Mouse (Mus musculus) bone marrow, adult 2 months (tissue): ENCODE data around the gene Prickle2. TPM values are rescaled to one million over a fixed set of nuclear protein-coding genes. Genes with fewer than 3 reads are reported as not detected.

Experiments used
- H3K27ac ChIP-seq: fragments of 200-500 bp; 2 replicates; pipeline ENCODE4 v1.5.1; 2012; ENCODE audit warnings: low read depth, mild to moderate bottlenecking, control low read depth, inconsistent platforms, low read length; ENCODE audit not compliant: control insufficient read depth, poor library complexity, insufficient read depth
- H3K4me1 ChIP-seq: fragments of 200-500 bp; 2 replicates; pipeline ENCODE4 v1.6.1; 2011; ENCODE audit warnings: low read length; ENCODE audit not compliant: control insufficient read depth, insufficient read depth
- H3K4me3 ChIP-seq: fragments of 200-500 bp; replicated peaks from 2 replicates; pipeline ENCODE3; 2011; ENCODE audit warnings: mild to moderate bottlenecking, low read depth, low read length, control low read depth; ENCODE audit not compliant: control insufficient read depth
- CTCF ChIP-seq: fragments of 200-500 bp; IDR thresholded peaks from 2 replicates; pipeline ENCODE4 v1.5.1; 2011; ENCODE audit warnings: low read length, control low read depth; ENCODE audit not compliant: control insufficient read depth, insufficient read depth
- POLR2A ChIP-seq: fragments of 200-500 bp; IDR thresholded peaks from 2 replicates; pipeline ENCODE4 v1.6.1; 2011; ENCODE audit warnings: low read depth, mild to moderate bottlenecking, control low read depth, low read length, borderline replicate concordance; ENCODE audit not compliant: control insufficient read depth
- WGBS: fragments of 180-500 bp; shearing (Covaris S2); methylation state at CpG from one replicate; pipeline ENCODE4 v1.1.7; 2018; 5-methylcytosine and 5-hydroxymethylcytosine counted together
- polyA plus RNA-seq: library from polyadenylated mRNA; stranded (reverse); fragments of >200 nt; gene quantifications from 2 replicates; pipeline ENCODE4 v1.2.4, GENCODE M21; 2011; ENCODE audit warnings: low replicate concordance; ENCODE audit not compliant: missing spikeins, insufficient read depth, insufficient read length

The Prickle2 gene
- polyA plus RNA-seq, 1 experiment: 19.2 TPM

- 75% methylated on average over 7 of the region's 7 CpGs for WGBS
- H3K4me3 ChIP-seq: no peak overlapping the region
- no peak for TF ChIP-seq CTCF
- TF ChIP-seq POLR2A: no peak
- no peaks in the 10 kb centered on the region for H3K4me1 ChIP-seq
- no peak overlapping the region for H3K27ac ChIP-seq
Observed at GRCm38 (mm10) chr6:92464781-92465337, 241.1 kb downstream of the Prickle2 start.

DNA sequence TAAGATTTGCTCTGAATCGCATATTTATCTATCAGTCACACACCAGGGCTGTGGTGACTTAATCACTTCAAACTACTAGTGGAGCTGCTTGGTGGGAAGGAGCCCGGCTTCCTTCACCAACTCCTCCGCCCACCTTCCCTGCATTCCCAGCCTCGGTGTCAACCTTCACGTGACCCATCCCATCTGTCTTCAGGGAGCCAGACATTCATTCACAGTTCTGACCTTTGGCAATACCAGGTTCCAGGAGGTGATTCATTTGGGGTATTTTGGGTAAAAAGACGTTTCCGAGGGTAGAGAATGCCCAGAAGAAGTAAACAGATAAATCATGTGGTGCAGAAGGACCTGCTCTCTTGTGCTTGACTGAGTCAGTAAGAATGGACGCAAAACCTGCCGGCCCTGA lies 242.2 kb downstream of the Prickle2 start:
- Histone ChIP-seq H3K4me1 (no peaks in the 10 kb centered on the region), H3K27ac (no peak overlapping the region), H3K4me3 (no peak overlapping the region)
- WGBS: 59% methylated on average over 9 of the region's 9 CpGs
- TF ChIP-seq POLR2A (no peak), CTCF (no peak)

GRCm38 (mm10) chr6:92460750-92461149 lies 245.2 kb downstream of the Prickle2 start:
- Histone ChIP-seq H3K27ac (no peak overlapping the region), H3K4me1 (no peaks in the 10 kb centered on the region), H3K4me3 (no peak overlapping the region)
- WGBS: 71% methylated on average over 2 of the region's 2 CpGs
- TF ChIP-seq CTCF: no peak
- no peak for TF ChIP-seq POLR2A

DNA sequence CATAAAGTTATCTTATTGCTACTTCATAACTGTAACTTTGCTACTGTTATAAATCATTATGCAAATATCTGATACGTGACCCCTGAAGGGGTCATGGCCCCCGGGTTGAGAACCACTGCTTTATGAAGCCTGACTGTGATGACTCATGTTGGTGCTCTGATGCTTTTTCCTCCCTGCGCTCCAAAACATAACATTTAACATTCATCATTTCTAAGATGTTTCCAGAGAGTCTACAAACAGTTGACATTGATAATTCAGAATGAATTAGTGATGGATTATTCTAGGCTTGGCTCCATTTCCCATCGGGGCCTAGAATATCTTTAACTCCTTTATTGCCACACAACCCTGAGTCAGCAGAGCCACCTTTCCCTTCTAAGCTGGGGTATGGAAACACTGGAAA lies 247.9 kb downstream of the Prickle2 start:
- WGBS: 73% methylated on average over 4 of the region's 4 CpGs
- H3K4me1 ChIP-seq: no peaks in the 10 kb centered on the region
- no peak overlapping the region for H3K4me3 ChIP-seq
- no peak overlapping the region for H3K27ac ChIP-seq
- no peak for TF ChIP-seq POLR2A
- no peak for TF ChIP-seq CTCF

GRCm38 (mm10) chr6:92451421-92451820 lies 254.5 kb downstream of the Prickle2 start:
- TF ChIP-seq POLR2A (no peak), CTCF (no peak)
- Histone ChIP-seq H3K27ac (no peak overlapping the region), H3K4me3 (no peak overlapping the region), H3K4me1 (no peaks in the 10 kb centered on the region)
- WGBS: 74% methylated on average over 1 of the region's 1 CpGs

DNA sequence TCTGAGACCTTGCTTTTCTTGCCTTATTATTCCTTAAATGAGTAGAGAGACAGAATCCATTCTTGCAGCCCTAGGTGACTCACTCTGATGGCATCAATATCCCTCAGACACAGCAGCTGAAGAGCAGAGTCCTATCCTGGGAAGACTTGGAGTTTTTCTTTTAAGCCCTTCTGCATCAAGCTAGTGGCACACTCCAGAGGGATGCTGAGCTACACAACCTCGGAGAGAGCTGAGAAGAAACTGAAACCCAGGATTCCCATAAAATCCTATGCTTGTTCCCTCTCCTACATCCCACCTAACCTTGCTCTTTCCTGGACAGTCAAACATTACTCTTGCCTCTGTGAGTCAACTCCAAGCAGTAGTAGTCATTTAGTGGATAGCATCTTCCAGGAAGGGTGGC lies 256.0 kb downstream of the Prickle2 start:
- 87% methylated on average over 1 of the region's 1 CpGs for WGBS
- H3K27ac ChIP-seq: no peak overlapping the region
- no peaks in the 10 kb centered on the region for H3K4me1 ChIP-seq
- no peak overlapping the region for H3K4me3 ChIP-seq
- TF ChIP-seq POLR2A (no peak), CTCF (no peak)

DNA sequence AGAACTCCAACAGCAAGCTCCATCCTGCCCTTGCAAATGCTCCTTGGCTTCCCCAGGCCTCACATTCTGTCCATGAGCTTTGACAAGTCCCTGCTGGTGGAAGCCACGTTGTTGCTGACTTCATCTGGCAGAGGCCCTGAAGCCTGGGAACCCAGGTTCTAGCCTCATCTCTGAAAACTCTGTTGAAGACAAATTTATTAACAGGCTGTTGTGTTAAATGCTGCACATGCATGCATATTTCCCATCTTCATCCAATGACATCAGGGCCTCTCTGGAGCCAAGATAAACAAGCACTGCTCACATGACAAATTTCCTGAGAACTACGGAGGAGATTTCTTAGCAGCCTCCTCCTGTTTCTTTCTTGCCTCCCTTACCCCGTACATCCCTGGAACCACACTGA lies 259.3 kb downstream of the Prickle2 start:
- TF ChIP-seq POLR2A: no peak
- no peak for TF ChIP-seq CTCF
- Histone ChIP-seq H3K27ac (no peak overlapping the region), H3K4me3 (no peak overlapping the region), H3K4me1 (no peaks in the 10 kb centered on the region)
- 55% methylated on average over 3 of the region's 3 CpGs for WGBS

- Histone ChIP-seq H3K4me3 (no peak overlapping the region), H3K4me1 (no peaks in the 10 kb centered on the region), H3K27ac (no peak overlapping the region)
- 28% methylated on average over 2 of the region's 3 CpGs for WGBS
- TF ChIP-seq CTCF: no peak
- TF ChIP-seq POLR2A: no peak
Observed at GRCm38 (mm10) chr6:92441205-92441604, 264.8 kb downstream of the Prickle2 start.

- Histone ChIP-seq H3K4me3 (no peak overlapping the region), H3K27ac (no peak overlapping the region), H3K4me1 (no peaks in the 10 kb centered on the region)
- TF ChIP-seq POLR2A (no peak), CTCF (no peak)
- 73% methylated on average over 3 of the region's 3 CpGs for WGBS
Observed at GRCm38 (mm10) chr6:92440251-92440650, 265.7 kb downstream of the Prickle2 start.
